Mouse (Mus musculus): Measurements from ENCODE around the gene Steap3.

Gene Steap3

GRCm38 (mm10) chr1:120249842-120250241 is 22.7 kb downstream of the Steap3 start:
- no peak for DNase-seq

GRCm38 (mm10) chr1:120248156-120248555 is 24.3 kb downstream of the Steap3 start:
- DNase-seq, result peak; percentile 34

GRCm38 (mm10) chr1:120247351-120247750 is 25.2 kb downstream of the Steap3 start:
- no peak for DNase-seq

- DNase-seq, result no peak
Measured at GRCm38 (mm10) chr1:120246946-120247345, 25.6 kb downstream of the Steap3 start.

GRCm38 (mm10) chr1:120245661-120246131 is 26.8 kb downstream of the Steap3 start:
- no peak for DNase-seq

- no peak for DNase-seq
Measured at GRCm38 (mm10) chr1:120244646-120245045, 27.9 kb downstream of the Steap3 start.

GRCm38 (mm10) chr1:120243987-120244386 is 28.5 kb downstream of the Steap3 start:
- DNase-seq, result no peak

GRCm38 (mm10) chr1:120237068-120237467 is 35.4 kb downstream of the Steap3 start:
- DNase-seq, result no peak

GRCm38 (mm10) chr1:120236424-120236823 is 36.1 kb downstream of the Steap3 start:
- no peak for DNase-seq

- no peak for DNase-seq
Measured at GRCm38 (mm10) chr1:120235631-120236215, 36.8 kb downstream of the Steap3 start.

GRCm38 (mm10) chr1:120232170-120232569 is 40.3 kb downstream of the Steap3 start:
- no peak for DNase-seq

GRCm38 (mm10) chr1:120231334-120231733 is 41.2 kb downstream of the Steap3 start:
- no peak for DNase-seq

- no peak for DNase-seq
Measured at GRCm38 (mm10) chr1:120229723-120230471, 42.6 kb downstream of the Steap3 start.

- no peak for DNase-seq
Measured at GRCm38 (mm10) chr1:120223613-120224012, 48.9 kb downstream of the Steap3 start.

- no peak for DNase-seq
Measured at GRCm38 (mm10) chr1:120221285-120221684, 51.2 kb downstream of the Steap3 start.

GRCm38 (mm10) chr1:120220841-120221240 is 51.7 kb downstream of the Steap3 start:
- no peak for DNase-seq

GRCm38 (mm10) chr1:120208502-120209230 is 63.8 kb downstream of the Steap3 start:
- DNase-seq, result no peak

- DNase-seq, result no peak
Measured at GRCm38 (mm10) chr1:120207568-120207967, 64.9 kb downstream of the Steap3 start.

- no peak for DNase-seq
Measured at GRCm38 (mm10) chr1:120204834-120205233, 67.7 kb downstream of the Steap3 start.

GRCm38 (mm10) chr1:120203836-120204235 is 68.7 kb downstream of the Steap3 start:
- no peak for DNase-seq

- DNase-seq, result no peak
Measured at GRCm38 (mm10) chr1:120202542-120202941, 70.0 kb downstream of the Steap3 start.

- DNase-seq, result no peak
Measured at GRCm38 (mm10) chr1:120198942-120199341, 73.6 kb downstream of the Steap3 start.

GRCm38 (mm10) chr1:120198151-120198550 is 74.4 kb downstream of the Steap3 start:
- no peak for DNase-seq

GRCm38 (mm10) chr1:120197189-120197588 is 75.3 kb downstream of the Steap3 start:
- DNase-seq, result peak; percentile 56
